Mouse (Mus musculus) c-Kit-negative CD71-positive TER-119-positive erythroid progenitor cells, embryonic 14.5 days (primary cell): ENCODE data around the gene Pisd.

ENCODE experiments used
- DNase-seq: peaks from one replicate; pipeline ENCODE4 v3.0.0-alpha.2; 2013; ENCODE audit warnings: low read depth, low spot score

Gene Pisd

GRCm38 (mm10) chr5:32711485-32711884 lies 74.0 kb downstream of the Pisd start:
- no peak for DNase-seq

- no peak for DNase-seq
Measured at GRCm38 (mm10) chr5:32706226-32706780, 79.1 kb downstream of the Pisd start.

- no peak for DNase-seq
Measured at GRCm38 (mm10) chr5:32697208-32697867, 88.1 kb downstream of the Pisd start.

- DNase-seq: no peak
Measured at GRCm38 (mm10) chr5:32693411-32693810, 92.0 kb downstream of the Pisd start.
